Mouse (Mus musculus) layer of hippocampus, adult 2 months (tissue): ENCODE measurements around the gene Ctnnbl1. TPM values are rescaled to one million over a fixed set of nuclear protein-coding genes. Genes with fewer than 3 reads are reported as not detected.

Experiments used
- DNase-seq, 2 experiments: peaks; one replicate each; pipeline ENCODE4 v3.0.0; 2022; ENCODE audit warnings: low spot score in 2 of 2
- H3K27ac ChIP-seq: fragments of 200-600 bp; 2 replicates; pipeline ENCODE4 v1.8.1; 2022
- H3K4me3 ChIP-seq: fragments of 200-600 bp; 2 replicates; pipeline ENCODE4 v1.8.1; 2022; ENCODE audit warnings: mild to moderate bottlenecking
- CTCF ChIP-seq: fragments of 200-600 bp; conservative IDR thresholded peaks from 2 replicates; pipeline ENCODE4 v1.8.1; 2022; ENCODE audit warnings: antibody characterized with exemption, mild to moderate bottlenecking, moderate library complexity
- total RNA-seq, 2 experiments: library from RNA; stranded (reverse); gene quantifications; 2 replicates each; pipeline ENCODE4 v1.2.3; 2021

Gene Ctnnbl1
- total RNA-seq, 2 experiments from 2014 or later = 29.2 to 32.8 TPM

- DNase-seq = no peak
- Histone ChIP-seq H3K27ac (peak overlapping the region; percentile 12), H3K4me3 (no peak overlapping the region)
- no peak for TF ChIP-seq CTCF
These were observed 67.9 kb downstream of the Ctnnbl1 start for GRCm38 (mm10) chr2:157805091-157805490.

DNA sequence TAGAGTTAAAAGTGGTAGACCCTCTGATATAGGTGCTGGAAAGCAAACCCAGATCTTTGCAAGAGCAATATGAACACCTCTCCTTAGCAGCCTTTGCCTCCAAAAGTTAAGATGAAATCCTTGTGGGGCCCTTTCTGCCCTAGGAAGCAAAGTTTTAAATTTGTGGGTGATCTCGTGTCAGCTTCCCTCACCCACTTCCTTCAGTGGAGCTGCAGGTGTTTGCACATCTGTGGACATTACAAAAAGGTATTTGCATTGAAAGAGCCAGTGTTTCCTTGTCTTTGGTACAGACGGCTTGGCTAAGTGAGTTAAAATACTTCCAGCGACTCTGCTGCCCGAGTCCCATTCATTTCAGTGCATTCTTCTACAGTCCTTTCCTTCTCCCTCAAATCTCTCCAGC is 69.9 kb downstream of the Ctnnbl1 start:
- DNase-seq = no peak
- Histone ChIP-seq H3K27ac (peak overlapping the region; percentile 67), H3K4me3 (no peak overlapping the region)
- TF ChIP-seq CTCF = no peak

DNA sequence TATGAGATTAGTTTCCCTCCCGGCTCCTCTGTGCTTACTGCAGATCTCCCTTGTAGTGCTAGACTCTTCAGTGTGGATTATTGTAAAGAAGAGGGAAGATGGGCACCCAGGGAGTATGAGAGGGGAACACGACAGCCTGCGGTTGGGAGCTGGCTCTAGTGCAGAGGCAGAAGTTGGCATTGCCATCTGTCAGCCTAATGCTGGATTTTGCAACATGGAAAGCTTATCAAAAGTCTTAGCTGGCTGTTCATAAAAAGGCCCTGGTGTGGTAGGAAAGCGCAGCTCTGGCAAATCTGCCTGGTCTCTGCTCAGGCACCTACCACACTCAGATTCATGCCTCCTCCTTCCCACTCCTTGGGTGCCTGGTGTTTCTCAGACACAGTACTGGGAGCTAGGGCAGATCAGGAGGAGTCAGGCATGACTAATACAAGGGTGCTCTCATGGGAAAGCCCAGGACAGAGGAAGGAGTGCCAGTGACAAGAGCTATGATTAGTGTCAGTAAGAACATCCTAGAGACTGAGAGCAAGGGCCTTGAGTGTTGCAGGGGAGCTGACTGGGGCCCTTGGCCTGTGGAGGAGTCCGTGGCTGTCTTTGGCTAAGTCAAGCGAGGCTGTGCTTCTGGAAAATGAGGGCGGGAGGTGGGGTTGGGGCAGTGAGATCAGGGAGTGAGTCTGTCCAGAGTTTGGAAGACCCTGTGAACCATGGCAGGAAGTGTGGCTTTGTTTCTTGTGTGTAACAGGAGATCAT is 70.6 kb downstream of the Ctnnbl1 start:
- Histone ChIP-seq H3K27ac (peak overlapping the region; percentile 67), H3K4me3 (no peak overlapping the region)
- DNase-seq = no peak
- TF ChIP-seq CTCF = no peak

GRCm38 (mm10) chr2:157808368-157808923 is 71.2 kb downstream of the Ctnnbl1 start:
- Histone ChIP-seq H3K4me3 (no peak overlapping the region), H3K27ac (peak overlapping the region; percentile 67)
- peak; percentile 29; the same call in 1 of the 2 replicates for TF ChIP-seq CTCF
- DNase-seq = no peak

DNA sequence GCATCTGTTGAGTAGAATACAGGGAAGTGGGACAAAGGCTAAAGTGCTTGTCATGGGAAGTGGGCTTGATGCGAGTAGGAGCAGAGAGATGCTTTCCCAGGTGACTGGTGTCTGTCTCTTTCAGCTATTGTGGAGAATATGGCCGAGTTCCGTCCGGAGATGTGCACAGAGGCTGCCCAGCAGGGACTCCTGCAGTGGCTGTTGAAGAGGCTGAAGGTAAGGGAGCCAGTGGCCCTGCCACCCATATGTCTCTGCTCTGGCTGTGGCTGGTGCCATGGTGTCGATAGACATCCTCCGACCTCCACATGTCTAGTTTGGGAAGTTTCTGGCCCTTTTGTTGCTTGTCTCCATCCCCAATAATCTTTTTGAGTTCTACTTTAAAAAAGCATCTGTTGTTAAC is 72.1 kb downstream of the Ctnnbl1 start:
- Histone ChIP-seq H3K4me3 (no peak overlapping the region), H3K27ac (no peak overlapping the region)
- no peak for DNase-seq
- TF ChIP-seq CTCF = no peak

GRCm38 (mm10) chr2:157810749-157811148 is 73.5 kb downstream of the Ctnnbl1 start:
- TF ChIP-seq CTCF = no peak
- no peak overlapping the region for H3K27ac ChIP-seq
- peak in 1 of 2 experiments; percentile 6 for DNase-seq

DNA sequence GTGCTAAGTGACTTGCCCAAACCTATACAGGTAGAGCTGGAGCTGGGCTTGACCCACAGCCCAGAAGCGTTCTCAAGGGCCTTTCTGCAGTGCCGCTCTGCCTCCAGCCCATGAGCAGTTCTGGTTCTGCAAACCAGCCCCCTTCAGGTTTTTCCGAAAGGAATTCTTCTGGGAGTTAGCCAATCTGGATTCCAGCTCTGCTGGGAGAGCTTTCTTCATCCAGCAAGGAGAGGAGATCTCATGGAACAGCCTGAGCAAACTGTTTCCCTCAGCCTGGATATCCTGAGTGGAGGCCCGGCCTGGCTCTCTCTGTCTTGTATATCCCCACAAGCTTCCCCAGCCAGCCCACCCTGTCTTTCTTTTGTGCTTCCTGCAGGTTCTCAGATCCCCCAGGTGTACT is 75.9 kb downstream of the Ctnnbl1 start:
- DNase-seq = peak in 1 of 2 experiments; percentile 5
- H3K4me3 ChIP-seq = no peak overlapping the region
- TF ChIP-seq CTCF = no peak
- H3K27ac ChIP-seq = no peak overlapping the region

More at GRCm38 (mm10) chr2:157810749-157811148, 73.5 kb downstream of the Ctnnbl1 start:
- no peak overlapping the region for H3K4me3 ChIP-seq

- Histone ChIP-seq H3K27ac (no peak overlapping the region), H3K4me3 (no peak overlapping the region)
- TF ChIP-seq CTCF = no peak
- DNase-seq = peak in 1 of 2 experiments; percentile 6
These were observed 77.1 kb downstream of the Ctnnbl1 start for GRCm38 (mm10) chr2:157814116-157814964.

- no peak overlapping the region for H3K4me3 ChIP-seq
- no peak overlapping the region for H3K27ac ChIP-seq
- no peak for TF ChIP-seq CTCF
- DNase-seq = peak in 1 of 2 experiments; percentile 1
These were observed 77.7 kb downstream of the Ctnnbl1 start for GRCm38 (mm10) chr2:157814965-157815283.

GRCm38 (mm10) chr2:157817672-157818071 is 80.5 kb downstream of the Ctnnbl1 start:
- TF ChIP-seq CTCF = no peak
- no peak overlapping the region for H3K4me3 ChIP-seq
- peak in 1 of 2 experiments; percentile 7 for DNase-seq
- H3K27ac ChIP-seq = peak overlapping the region; percentile 48; the same call in 1 of the 2 replicates

GRCm38 (mm10) chr2:157818576-157819320 is 81.5 kb downstream of the Ctnnbl1 start:
- DNase-seq = peak in 1 of 2 experiments; percentile 9
- peak overlapping the region; percentile 48; the same call in 1 of the 2 replicates for H3K27ac ChIP-seq
- no peak for TF ChIP-seq CTCF
- no peak overlapping the region for H3K4me3 ChIP-seq

DNA sequence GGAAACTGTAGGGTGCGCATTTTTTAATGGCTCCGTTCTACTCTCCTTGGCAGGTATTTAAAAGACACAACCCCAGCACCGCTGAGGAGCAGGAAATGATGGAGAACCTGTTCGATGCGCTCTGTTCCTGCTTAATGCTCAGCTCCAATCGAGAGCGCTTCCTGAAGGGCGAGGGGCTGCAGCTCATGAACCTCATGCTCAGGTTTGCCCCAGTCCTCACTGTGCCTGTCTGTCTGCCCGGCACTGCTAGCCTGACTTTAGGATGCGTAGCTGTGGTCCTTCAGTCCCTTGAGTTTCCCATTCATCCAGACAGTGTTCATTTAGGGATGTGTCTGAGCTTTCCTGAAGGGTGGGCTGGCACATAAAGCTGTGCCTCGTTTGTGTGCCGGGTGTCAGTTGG is 82.2 kb downstream of the Ctnnbl1 start:
- no peak for TF ChIP-seq CTCF
- Histone ChIP-seq H3K27ac (no peak overlapping the region), H3K4me3 (no peak overlapping the region)
- DNase-seq = peak in 1 of 2 experiments; percentile 3
